Mouse (Mus musculus) cerebellum, adult 2 months (tissue): ENCODE measurements around the gene Syap1.

Experiments
- CTCF ChIP-seq: fragments of 200-500 bp; IDR thresholded peaks from 2 replicates; pipeline ENCODE4 v1.5.1; 2011; ENCODE audit warnings: low read depth, mild to moderate bottlenecking, control low read depth, low read length, moderate library complexity, borderline replicate concordance; ENCODE audit not compliant: insufficient read depth
- POLR2A ChIP-seq: fragments of 200-500 bp; IDR thresholded peaks from 2 replicates; pipeline ENCODE4 v1.6.1; 2011; ENCODE audit warnings: low read length, control low read depth, borderline replicate concordance; ENCODE audit not compliant: insufficient read depth

DNA sequence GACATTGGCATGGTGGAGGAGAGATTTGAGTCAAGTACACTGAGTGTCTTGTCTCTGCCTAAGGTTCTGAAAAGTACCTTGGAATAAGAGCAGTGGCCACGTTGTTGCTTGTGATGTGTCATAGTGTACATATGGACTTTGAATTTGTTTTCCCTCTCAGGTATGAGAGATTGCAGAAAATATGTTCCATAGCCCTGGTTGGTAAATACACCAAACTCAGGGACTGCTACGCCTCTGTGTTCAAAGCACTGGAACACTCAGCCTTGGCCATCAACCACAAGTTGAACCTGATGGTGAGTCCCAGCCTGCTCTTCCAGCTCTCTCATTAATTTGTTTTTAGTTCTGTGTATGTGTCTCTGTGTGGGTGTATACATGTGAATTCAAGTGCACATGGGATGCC lies 43.2 kb upstream of the Syap1 start:
- TF ChIP-seq POLR2A: no peak
- TF ChIP-seq CTCF: no peak
